Mouse (Mus musculus) brain, embryonic 14.5 days (tissue): ENCODE data around the gene Tubgcp6.

Experiments used
- CTCF ChIP-seq: fragments of 200-500 bp; IDR thresholded peaks from 2 replicates; pipeline ENCODE4 v1.5.1; 2012; ENCODE audit warnings: inconsistent platforms, mild to moderate bottlenecking, moderate library complexity, borderline replicate concordance; ENCODE audit not compliant: insufficient read depth, insufficient read length; ENCODE audit errors: extremely low read depth
- POLR2A ChIP-seq: fragments of 200-500 bp; IDR thresholded peaks from 2 replicates; pipeline ENCODE4 v1.6.1; 2012; ENCODE audit warnings: mild to moderate bottlenecking, inconsistent platforms, borderline replicate concordance; ENCODE audit not compliant: poor library complexity, insufficient read depth, insufficient read length, severe bottlenecking; ENCODE audit errors: extremely low read depth

- TF ChIP-seq CTCF: no peak
- TF ChIP-seq POLR2A: no peak
These were observed 29.4 kb upstream of the Tubgcp6 start for GRCm38 (mm10) chr15:89152312-89152711.
